Mouse (Mus musculus) hematopoietic stem cell, adult 5-6 weeks (primary cell): ENCODE data around the gene Nosip. TPM values are rescaled to one million over a fixed set of nuclear protein-coding genes. Genes with fewer than 3 reads are reported as not detected.

Experiments used
- ATAC-seq, 2 experiments: fragments of 125-278 bp in 1 of 2; replicated peaks in 1 of 2; 2 replicates each; pipeline ENCODE4 v1.8.0; 2016 to 2017; ENCODE audit warnings: inconsistent platforms in 2 of 2, mild to moderate bottlenecking in 2 of 2, moderate number of reproducible peaks in 2 of 2, low read depth in 1 of 2, moderate TSS enrichment in 1 of 2; ENCODE audit not compliant: low FRiP score in 2 of 2, poor library complexity in 2 of 2, severe bottlenecking in 2 of 2, insufficient read depth in 1 of 2, low TSS enrichment in 1 of 2
- total RNA-seq: library from RNA; stranded (forward); fragments of 172-1452, 232-1000 nt; gene quantifications from 2 replicates; pipeline ENCODE4 v1.2.3, GENCODE M21; 2017

Gene Nosip
- total RNA-seq, 1 experiment from 2014 or later: 72.8 TPM

GRCm38 (mm10) chr7:45029995-45030394 lies 32.2 kb upstream of the Nosip start:
- ATAC-seq: no peak

DNA sequence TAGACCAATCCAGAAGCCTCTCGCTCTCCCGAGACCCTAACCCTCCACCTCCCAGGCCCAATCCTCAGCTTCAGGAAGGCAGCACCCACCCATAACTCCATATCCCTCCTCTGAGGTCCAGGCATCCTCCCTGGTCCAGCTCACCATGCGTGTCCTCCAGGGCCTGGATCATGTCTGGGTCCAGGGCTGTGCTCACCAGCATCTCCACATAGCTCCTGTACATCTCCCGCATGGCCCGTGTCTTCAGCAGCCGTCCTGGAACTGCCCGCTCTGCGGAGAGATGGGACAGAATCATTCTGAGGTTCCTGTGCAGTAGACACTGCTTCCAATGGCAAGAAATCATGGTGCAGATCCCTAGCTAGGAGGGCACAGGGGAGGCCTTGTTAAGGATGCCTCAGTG lies 31.4 kb upstream of the Nosip start:
- ATAC-seq: no peak

GRCm38 (mm10) chr7:45033722-45034359 lies 28.4 kb upstream of the Nosip start:
- no peak for ATAC-seq

GRCm38 (mm10) chr7:45035631-45036030 lies 26.6 kb upstream of the Nosip start:
- no peak for ATAC-seq

GRCm38 (mm10) chr7:45036702-45037101 lies 25.5 kb upstream of the Nosip start:
- no peak for ATAC-seq

DNA sequence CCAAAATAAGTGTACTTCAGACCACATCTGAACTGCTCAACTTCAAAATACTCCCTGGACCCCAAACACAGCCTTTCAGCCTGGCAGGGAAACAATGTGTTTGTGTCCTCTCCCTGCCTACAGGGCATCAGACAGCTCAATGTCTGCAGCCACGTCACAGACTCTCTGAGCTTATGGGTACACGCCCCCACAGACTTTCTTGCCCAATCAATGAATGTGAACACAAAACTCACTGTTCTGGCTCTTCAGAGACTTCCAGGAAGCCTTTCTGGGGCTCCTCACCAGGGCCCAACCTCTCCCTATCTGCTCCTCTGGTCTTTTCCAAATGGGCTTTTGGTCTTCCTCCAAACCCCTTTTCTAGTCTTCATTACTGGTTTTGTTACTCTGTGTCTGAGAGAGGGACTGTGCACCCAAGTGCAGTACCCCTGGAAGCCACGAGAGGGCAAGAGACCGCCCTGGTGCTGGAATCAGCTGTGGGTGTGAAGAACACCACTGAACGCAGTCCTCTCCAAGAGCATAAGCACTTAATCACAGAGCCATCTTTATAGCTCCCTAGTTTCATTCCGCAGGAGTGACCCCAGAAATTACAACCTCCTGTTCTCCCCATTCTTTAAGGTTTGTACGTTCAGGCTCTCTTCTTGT lies 24.4 kb upstream of the Nosip start:
- peak; percentile 68 to 70; a peak in 3 of 4 replicates for ATAC-seq

DNA sequence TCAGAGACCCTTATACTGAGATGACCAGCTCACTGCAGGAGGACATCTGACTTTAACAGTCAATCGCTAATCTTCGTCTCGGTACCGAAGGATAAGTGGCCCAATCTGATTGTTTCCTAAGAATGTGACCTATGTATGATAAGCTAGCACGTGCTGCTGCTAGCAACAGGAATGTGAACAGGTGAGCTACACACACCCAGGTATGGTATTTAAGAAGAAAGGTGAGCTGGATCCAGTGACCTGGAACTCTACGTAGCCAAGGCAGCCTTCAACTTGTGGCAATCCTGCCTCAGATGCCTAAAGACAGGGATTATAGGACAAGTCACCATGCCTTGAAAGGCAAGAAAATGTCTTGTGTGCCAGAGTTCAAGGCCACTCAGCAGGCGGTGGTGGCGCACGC lies 23.8 kb upstream of the Nosip start:
- no peak for ATAC-seq

- no peak for ATAC-seq
These were observed 21.4 kb upstream of the Nosip start for GRCm38 (mm10) chr7:45040851-45041250.

- no peak for ATAC-seq
These were observed 18.9 kb upstream of the Nosip start for GRCm38 (mm10) chr7:45043307-45043706.

DNA sequence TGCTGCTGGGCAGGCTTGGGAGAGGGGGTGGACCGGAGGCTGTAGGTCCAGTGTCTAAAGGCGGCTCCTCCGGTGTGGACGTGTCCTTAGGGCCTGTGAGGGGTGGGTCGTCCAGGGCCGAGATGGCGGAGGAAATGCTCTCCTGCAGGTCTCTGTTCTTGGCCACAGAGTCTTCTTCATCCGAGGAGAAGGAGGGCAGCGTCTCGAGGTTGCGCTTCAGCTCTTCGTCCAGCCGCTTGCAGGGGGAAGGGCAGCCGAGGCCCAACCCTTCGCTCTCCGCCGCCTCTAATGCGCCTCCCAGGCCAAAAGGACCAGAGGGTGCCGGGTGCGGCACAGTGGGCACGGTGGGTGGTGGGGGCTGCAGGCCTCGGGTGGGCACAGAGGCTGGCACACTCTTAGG lies 16.5 kb upstream of the Nosip start:
- ATAC-seq: no peak

DNA sequence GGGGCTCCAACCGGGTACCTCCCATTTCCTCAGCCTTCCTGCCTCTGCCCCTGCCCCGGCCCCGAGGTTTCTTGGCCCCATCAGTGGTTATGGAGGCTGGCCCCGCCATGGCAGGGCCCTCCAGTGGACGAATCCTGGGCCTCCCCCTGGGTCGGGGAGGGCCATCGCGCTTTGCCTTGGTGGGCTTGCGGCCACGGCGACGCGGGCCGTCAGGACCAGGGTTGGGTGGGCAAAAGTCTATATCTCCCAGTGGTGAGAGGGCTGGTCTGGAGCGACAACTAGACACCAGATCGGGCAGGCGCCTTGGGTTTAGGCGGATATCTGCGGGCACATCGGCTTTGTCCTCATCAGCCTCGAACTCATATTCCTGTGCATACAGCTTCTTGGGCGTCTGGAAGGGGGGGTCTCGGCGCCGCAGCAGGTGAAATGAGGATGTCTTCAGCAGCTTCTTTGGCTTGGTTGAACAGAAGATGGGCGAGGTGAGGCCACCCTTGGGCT lies 15.3 kb upstream of the Nosip start:
- no peak for ATAC-seq

DNA sequence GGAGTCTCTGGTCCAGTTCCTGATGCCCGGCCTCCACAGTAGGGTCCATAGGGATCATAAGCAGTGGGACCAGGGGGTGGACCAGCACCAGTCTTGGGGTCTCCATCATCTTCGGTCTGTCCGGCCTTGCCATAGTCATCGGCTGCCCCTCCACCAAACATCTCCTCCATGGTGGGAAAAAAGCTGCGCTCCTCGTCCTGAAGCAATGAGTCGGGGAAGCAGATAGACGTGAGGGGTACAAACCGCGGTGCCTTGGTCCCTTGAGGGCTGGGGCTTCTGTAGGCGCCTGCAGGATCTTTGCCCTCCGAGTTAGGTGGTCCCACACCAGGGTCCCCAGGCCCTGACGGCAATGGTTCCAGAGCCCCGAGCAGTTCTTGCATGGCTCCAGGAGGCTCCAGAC lies 14.7 kb upstream of the Nosip start:
- ATAC-seq: no peak

- ATAC-seq: no peak
These were observed 14.0 kb upstream of the Nosip start for GRCm38 (mm10) chr7:45048001-45048890.

- ATAC-seq: no peak
These were observed 13.1 kb upstream of the Nosip start for GRCm38 (mm10) chr7:45048923-45049657.

- ATAC-seq: 0 out of 4 replicates have a peak, but pooled peaks of 1 of the 2 experiments have one; percentile 3
These were observed 11.2 kb upstream of the Nosip start for GRCm38 (mm10) chr7:45050945-45051600.

GRCm38 (mm10) chr7:45051601-45051974 lies 10.6 kb upstream of the Nosip start:
- ATAC-seq: no peak
